Mouse (Mus musculus): ENCODE results near the gene Zfp629. TPM values are rescaled to one million over a fixed set of nuclear protein-coding genes. Genes with fewer than 3 reads are reported as not detected.

The Zfp629 gene
- polyA plus RNA-seq (2012; rRNA removed): 27.7 and 33.1 TPM in 2 replicates

GRCm38 (mm10) chr7:127614891-127615843 is at the start of gene Zfp629:
TSS of gene Zfp629 (minus strand) at chr7:127615797.
- H3K27ac ChIP-seq (ENCODE audit: control insufficient read depth, insufficient read depth, low read length): peak within 1 kb of the TSS; percentile 96
- peaks cover 19% of the 10 kb centered on the region for H3K4me1 ChIP-seq (replicated peaks; ENCODE audit: control insufficient read depth, insufficient read depth, low read length)
- no peaks in the 10 kb centered on the region for H3K27me3 ChIP-seq (ENCODE audit: control insufficient read depth, insufficient read depth, low read length)
- H3K4me3 ChIP-seq (ENCODE audit: control insufficient read depth, insufficient read depth, low read length): peak within 1 kb of the TSS; percentile 93
- no peaks in the 10 kb centered on the region; the same call in 1 of the 2 replicates for H3K36me3 ChIP-seq (ENCODE audit: control insufficient read depth, insufficient read depth, low read length)
- under 1% methylated on average over 49 of the region's 50 CpGs for WGBS
- 0 out of 2 replicates have a peak, but pooled peaks have one; percentile 19 for TF ChIP-seq CTCF (IDR thresholded peaks at IDR 0.05; ENCODE audit: borderline replicate concordance, control insufficient read depth, extremely low read depth, insufficient read depth, low read length, poor library complexity)
- TF ChIP-seq POLR2A (IDR thresholded peaks at IDR 0.05; ENCODE audit: control insufficient read depth, extremely low read depth, insufficient read depth, low read length, poor library complexity): no peak
- DNase-seq: peak; percentile 60

GRCm38 (mm10) chr7:127662926-127663325 is 47.3 kb upstream of the Zfp629 start:
- Histone ChIP-seq H3K27ac (ENCODE audit: control insufficient read depth, insufficient read depth, low read length) (no peak overlapping the region), H3K4me3 (ENCODE audit: control insufficient read depth, insufficient read depth, low read length) (no peak overlapping the region), H3K4me1 (replicated peaks; ENCODE audit: control insufficient read depth, insufficient read depth, low read length) (no peaks in the 10 kb centered on the region), H3K27me3 (ENCODE audit: control insufficient read depth, insufficient read depth, low read length) (no peaks in the 10 kb centered on the region), H3K36me3 (ENCODE audit: control insufficient read depth, insufficient read depth, low read length) (0 out of 2 replicates have a peak, but pooled peaks cover 4% of the 10 kb centered on the region)
- 96% methylated on average over 6 of the region's 6 CpGs for WGBS
- TF ChIP-seq POLR2A (IDR thresholded peaks at IDR 0.05; ENCODE audit: control insufficient read depth, extremely low read depth, insufficient read depth, low read length, poor library complexity) (no peak), CTCF (IDR thresholded peaks at IDR 0.05; ENCODE audit: borderline replicate concordance, control insufficient read depth, extremely low read depth, insufficient read depth, low read length, poor library complexity) (no peak)
- no peak for DNase-seq

GRCm38 (mm10) chr7:127661833-127662232 is 46.2 kb upstream of the Zfp629 start:
- Histone ChIP-seq H3K4me1 (replicated peaks; ENCODE audit: control insufficient read depth, insufficient read depth, low read length) (no peaks in the 10 kb centered on the region), H3K4me3 (ENCODE audit: control insufficient read depth, insufficient read depth, low read length) (no peak overlapping the region), H3K27me3 (ENCODE audit: control insufficient read depth, insufficient read depth, low read length) (no peaks in the 10 kb centered on the region), H3K27ac (ENCODE audit: control insufficient read depth, insufficient read depth, low read length) (no peak overlapping the region), H3K36me3 (ENCODE audit: control insufficient read depth, insufficient read depth, low read length) (0 out of 2 replicates have a peak, but pooled peaks cover 4% of the 10 kb centered on the region)
- WGBS: 90% methylated on average over 6 of the region's 6 CpGs
- TF ChIP-seq POLR2A (IDR thresholded peaks at IDR 0.05; ENCODE audit: control insufficient read depth, extremely low read depth, insufficient read depth, low read length, poor library complexity): no peak
- no peak for TF ChIP-seq CTCF (IDR thresholded peaks at IDR 0.05; ENCODE audit: borderline replicate concordance, control insufficient read depth, extremely low read depth, insufficient read depth, low read length, poor library complexity)
- DNase-seq: no peak

GRCm38 (mm10) chr7:127660882-127661281 is 45.3 kb upstream of the Zfp629 start:
- 98% methylated on average over 3 of the region's 3 CpGs for WGBS
- no peaks in the 10 kb centered on the region for H3K4me1 ChIP-seq (replicated peaks; ENCODE audit: control insufficient read depth, insufficient read depth, low read length)
- TF ChIP-seq CTCF (IDR thresholded peaks at IDR 0.05; ENCODE audit: borderline replicate concordance, control insufficient read depth, extremely low read depth, insufficient read depth, low read length, poor library complexity) (no peak), POLR2A (IDR thresholded peaks at IDR 0.05; ENCODE audit: control insufficient read depth, extremely low read depth, insufficient read depth, low read length, poor library complexity) (no peak)
- H3K4me3 ChIP-seq (ENCODE audit: control insufficient read depth, insufficient read depth, low read length): no peak overlapping the region
- no peaks in the 10 kb centered on the region for H3K27me3 ChIP-seq (ENCODE audit: control insufficient read depth, insufficient read depth, low read length)
- H3K36me3 ChIP-seq (ENCODE audit: control insufficient read depth, insufficient read depth, low read length): no peaks in the 10 kb centered on the region
- H3K27ac ChIP-seq (ENCODE audit: control insufficient read depth, insufficient read depth, low read length): no peak overlapping the region
- DNase-seq: no peak

- Histone ChIP-seq H3K27ac (ENCODE audit: control insufficient read depth, insufficient read depth, low read length) (no peak overlapping the region), H3K36me3 (ENCODE audit: control insufficient read depth, insufficient read depth, low read length) (no peaks in the 10 kb centered on the region), H3K27me3 (ENCODE audit: control insufficient read depth, insufficient read depth, low read length) (no peaks in the 10 kb centered on the region), H3K4me3 (ENCODE audit: control insufficient read depth, insufficient read depth, low read length) (no peak overlapping the region), H3K4me1 (replicated peaks; ENCODE audit: control insufficient read depth, insufficient read depth, low read length) (0 out of 2 replicates have a peak, but pooled peaks cover under 1% of the 10 kb centered on the region)
- TF ChIP-seq CTCF (IDR thresholded peaks at IDR 0.05; ENCODE audit: borderline replicate concordance, control insufficient read depth, extremely low read depth, insufficient read depth, low read length, poor library complexity) (peak; percentile 60; the same call in 1 of the 2 replicates), POLR2A (IDR thresholded peaks at IDR 0.05; ENCODE audit: control insufficient read depth, extremely low read depth, insufficient read depth, low read length, poor library complexity) (no peak)
- peak; percentile 78 for DNase-seq
- 40% methylated on average over 4 of the region's 4 CpGs for WGBS
These were observed 41.3 kb upstream of the Zfp629 start for GRCm38 (mm10) chr7:127656946-127657345.

GRCm38 (mm10) chr7:127654318-127654717 is 38.7 kb upstream of the Zfp629 start:
- Histone ChIP-seq H3K36me3 (ENCODE audit: control insufficient read depth, insufficient read depth, low read length) (no peaks in the 10 kb centered on the region), H3K4me3 (ENCODE audit: control insufficient read depth, insufficient read depth, low read length) (no peak overlapping the region), H3K4me1 (replicated peaks; ENCODE audit: control insufficient read depth, insufficient read depth, low read length) (0 out of 2 replicates have a peak, but pooled peaks cover 4% of the 10 kb centered on the region), H3K27me3 (ENCODE audit: control insufficient read depth, insufficient read depth, low read length) (no peaks in the 10 kb centered on the region), H3K27ac (ENCODE audit: control insufficient read depth, insufficient read depth, low read length) (no peak overlapping the region)
- no peak for TF ChIP-seq CTCF (IDR thresholded peaks at IDR 0.05; ENCODE audit: borderline replicate concordance, control insufficient read depth, extremely low read depth, insufficient read depth, low read length, poor library complexity)
- TF ChIP-seq POLR2A (IDR thresholded peaks at IDR 0.05; ENCODE audit: control insufficient read depth, extremely low read depth, insufficient read depth, low read length, poor library complexity): no peak
- 82% methylated on average over 10 of the region's 10 CpGs for WGBS
- no peak for DNase-seq
